Mouse (Mus musculus): ENCODE measurements around the gene Zfp2. TPM values are rescaled to one million over a fixed set of nuclear protein-coding genes. Genes with fewer than 3 reads are reported as not detected.

Gene Zfp2
- total RNA-seq, 2 experiments from 2014 or later: 3.6 to 4.2 TPM

DNA sequence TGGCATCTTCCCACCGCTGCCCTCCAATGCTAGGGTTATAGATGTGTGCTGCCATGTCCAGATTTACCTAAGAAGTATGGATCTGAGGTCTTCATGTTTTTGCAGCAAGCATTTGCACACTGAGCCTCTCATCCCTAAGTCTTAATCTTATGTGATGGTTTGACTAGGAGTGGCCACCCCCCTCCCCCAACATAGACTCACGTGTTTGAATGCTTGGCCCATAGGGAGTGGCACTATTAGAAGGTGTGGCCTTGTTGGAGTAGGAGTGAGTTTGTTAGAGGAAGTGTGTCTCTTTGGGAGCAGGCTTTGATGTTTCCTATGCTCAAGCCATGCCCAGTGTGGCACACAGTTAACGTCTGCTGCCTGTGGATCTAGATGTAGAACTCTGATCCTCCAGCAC is 37.3 kb downstream of the Zfp2 start:
- no peak for DNase-seq (ENCODE audit: low spot score in 2 of 2)

DNA sequence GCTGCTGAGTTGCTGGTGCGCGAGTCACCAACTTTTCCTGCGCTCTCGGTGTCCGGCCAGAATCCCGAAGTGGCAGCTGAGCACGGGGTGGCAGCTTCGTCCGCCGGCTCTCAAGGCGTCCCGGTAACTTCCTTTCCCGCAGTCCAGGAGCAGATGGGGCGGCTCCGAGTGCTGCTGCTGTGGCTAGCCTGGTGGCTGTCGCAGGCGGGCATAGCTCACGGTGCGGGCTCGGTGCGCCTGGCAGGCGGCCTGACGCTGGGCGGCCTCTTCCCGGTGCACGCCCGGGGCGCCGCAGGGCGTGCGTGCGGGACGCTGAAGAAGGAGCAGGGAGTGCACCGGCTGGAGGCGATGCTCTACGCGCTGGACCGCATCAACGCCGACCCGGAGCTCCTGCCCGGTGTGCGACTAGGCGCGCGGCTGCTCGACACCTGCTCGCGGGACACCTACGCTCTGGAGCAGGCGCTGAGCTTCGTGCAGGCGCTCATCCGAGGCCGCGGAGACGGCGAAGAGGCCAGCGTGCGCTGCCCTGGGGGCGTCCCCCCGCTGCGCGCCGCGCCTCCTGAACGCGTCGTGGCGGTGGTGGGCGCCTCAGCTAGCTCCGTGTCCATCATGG is 64.9 kb downstream of the Zfp2 start:
- DNase-seq (ENCODE audit: low spot score in 2 of 2): no peak

DNA sequence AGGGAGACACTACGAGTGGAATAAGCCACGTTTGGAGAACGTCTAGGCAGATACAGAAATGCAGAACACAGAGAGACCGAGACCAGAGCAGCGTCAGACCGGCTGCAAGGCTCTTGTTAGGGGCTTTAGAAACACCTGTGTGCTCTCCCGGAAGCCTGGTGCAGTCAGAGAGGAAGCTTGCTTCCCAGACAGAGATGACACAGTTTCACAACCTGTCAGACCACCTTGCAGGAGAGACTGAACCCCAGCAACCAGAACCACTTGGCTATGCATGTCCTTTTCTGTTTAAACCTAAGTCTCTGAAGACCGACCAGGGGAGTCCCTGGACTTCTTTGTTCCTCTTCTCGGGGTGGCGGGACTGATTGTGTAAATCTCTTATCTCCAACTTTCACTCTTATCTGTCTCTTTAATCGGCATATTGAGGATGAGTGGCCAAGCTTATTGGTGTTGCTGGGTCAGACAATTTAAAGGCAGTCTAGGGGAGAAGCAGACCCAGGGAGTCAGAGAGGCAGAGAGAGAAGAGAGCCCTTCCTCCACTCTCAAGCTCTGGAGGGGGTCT is 65.7 kb downstream of the Zfp2 start, which contains the start of gene Grm6:
TSS of gene Grm6 (plus strand) at position 509 of the 559 bp plus-strand sequence.
- DNase-seq (ENCODE audit: low spot score in 2 of 2): no peak

DNA sequence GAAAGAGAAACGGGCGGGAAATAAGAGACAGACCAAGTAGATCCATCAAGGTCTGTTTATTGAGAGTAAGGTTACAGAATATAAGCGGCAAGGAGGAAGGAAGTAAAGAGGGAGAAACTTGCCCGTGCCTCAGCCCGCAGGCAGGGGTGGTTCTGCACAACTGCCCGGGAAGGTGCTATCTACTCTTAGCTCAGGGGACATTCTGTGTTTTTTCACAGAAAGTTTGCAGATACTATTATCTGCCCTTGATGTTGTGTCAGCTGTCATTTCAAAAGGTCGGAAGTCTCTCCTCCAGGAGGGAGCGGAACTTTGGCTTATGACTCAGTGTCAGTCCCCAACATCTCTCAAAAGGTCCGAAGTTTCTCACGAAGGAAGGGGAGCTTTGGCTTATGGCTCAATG is 66.7 kb downstream of the Zfp2 start:
- no peak for DNase-seq (ENCODE audit: low spot score in 2 of 2)

Other genes with a start within 250 kb of the Zfp2 start
- gene Zfp354c, start 88.4 kb downstream of the Zfp2 start, total RNA-seq (2021): 10 to 100 TPM; 20.5 to 25.4 TPM
- gene Zfp879, start 74.6 kb downstream of the Zfp2 start, total RNA-seq (2021): under 1 TPM; 0.91 to 0.96 TPM
- not detected for gene Grm6, start 65.5 kb downstream of the Zfp2 start, total RNA-seq (2021)
- gene Zfp454, start 28.5 kb downstream of the Zfp2 start, total RNA-seq (2021): 1 to 10 TPM; 2.5 to 3.0 TPM
- 1 to 10 TPM; 1.8 TPM for gene Zfp354b, start 15.5 kb upstream of the Zfp2 start, total RNA-seq (2021)
- gene 4933414I15Rik, start 27.6 kb upstream of the Zfp2 start, total RNA-seq (2021): not detected
- gene Prop1, start 37.6 kb upstream of the Zfp2 start, total RNA-seq (2021): not detected
- not detected for gene Olfr1378, start 50.4 kb upstream of the Zfp2 start, total RNA-seq (2021)
- not detected for gene Olfr1377, start 65.8 kb upstream of the Zfp2 start, total RNA-seq (2021)
- gene Olfr51, start 87.4 kb upstream of the Zfp2 start, total RNA-seq (2021): not detected
- gene Olfr54, start 98.1 kb upstream of the Zfp2 start, total RNA-seq (2021): not detected
- gene Olfr1375, start 131.9 kb upstream of the Zfp2 start, total RNA-seq (2021): not detected
- 1 to 10 TPM; 3.4 to 3.5 TPM for gene Zfp354a, start 143.1 kb upstream of the Zfp2 start, total RNA-seq (2021)